Mouse (Mus musculus): ENCODE results near the gene Kctd2. TPM values are rescaled to one million over a fixed set of nuclear protein-coding genes. Genes with fewer than 3 reads are reported as not detected.

Kctd2 gene
- total RNA-seq, 1 experiment = 14.0 TPM

DNA sequence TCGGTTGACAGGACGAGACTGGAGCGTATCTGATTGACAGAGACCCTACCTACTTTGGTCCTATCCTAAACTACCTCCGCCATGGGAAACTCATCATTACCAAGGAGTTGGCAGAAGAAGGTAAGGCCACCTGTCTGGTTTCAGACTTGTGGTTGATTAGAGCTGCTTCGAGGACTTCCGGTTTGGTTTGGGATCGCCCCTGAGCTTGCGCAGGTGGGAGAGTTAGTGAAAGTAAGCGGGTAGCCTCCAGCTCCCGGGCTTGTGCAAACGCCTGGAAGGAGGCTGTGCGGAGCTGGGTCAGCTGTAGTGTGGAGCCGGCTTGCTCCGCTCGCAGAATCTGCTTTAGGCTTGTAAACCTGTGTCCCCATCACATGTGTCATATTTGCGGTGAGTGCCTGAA, 2.0 kb downstream of the Kctd2 start:
- H3K36me3 ChIP-seq (ENCODE audit: control insufficient read depth, insufficient read depth, low read length, poor library complexity, severe bottlenecking) = peaks cover 3% of the 10 kb centered on the region; the same call in 1 of the 2 replicates
- peak overlapping the region in 1 of 2 experiments; percentile 10; a peak in 1 of 4 replicates for H3K4me3 ChIP-seq (ENCODE audit: insufficient read depth in 1 of 2, low read depth in 1 of 2, low read length in 2 of 2, poor library complexity in 1 of 2, severe bottlenecking in 1 of 2)
- no peak for TF ChIP-seq CHD2 (IDR thresholded peaks at IDR 0.05; ENCODE audit: low read depth, low read length)
- no peak for TF ChIP-seq ZC3H11A (IDR thresholded peaks at IDR 0.05; ENCODE audit: borderline replicate concordance, low read depth, low read length)
- no peak for TF ChIP-seq ZNF384 (IDR thresholded peaks at IDR 0.05; ENCODE audit: low read depth, low read length)
- no peak for TF ChIP-seq HCFC1 (IDR thresholded peaks at IDR 0.05; ENCODE audit: borderline replicate concordance, insufficient read depth, low read length)
- no peak for TF ChIP-seq MAFK (IDR thresholded peaks at IDR 0.05; ENCODE audit: insufficient read depth, low read depth, low read length)
- no peak overlapping the region; the same call in 1 of the 2 replicates for H3K9ac ChIP-seq (ENCODE audit: insufficient read depth, low read depth, low read length, poor library complexity, severe bottlenecking)
- H3K9me3 ChIP-seq (ENCODE audit: control insufficient read depth, insufficient read depth, low read depth, low read length) = no peaks in the 10 kb centered on the region
- DNase-seq (ENCODE audit: low read depth, low spot score) = no peak
- no peak overlapping the region for H3K27ac ChIP-seq (ENCODE audit: insufficient read depth, low read depth, low read length, poor library complexity, severe bottlenecking)
- H3K4me1 ChIP-seq (ENCODE audit: control insufficient read depth in 2 of 2, insufficient read depth in 2 of 2, low read length in 2 of 2, poor library complexity in 1 of 2) = peaks cover 1 to 4% of the 10 kb centered on the region in 2 experiments; a peak in 2 of 4 replicates
- in situ Hi-C loops (cut with MboI; ENCODE audit: low sequenced_read_pairs in 2 of 2, unreplicated experiment in 2 of 2) = no loop called here

GRCm38 (mm10) chr11:115423091-115423490, 3.2 kb downstream of the Kctd2 start:
- Histone ChIP-seq H3K4me1 (ENCODE audit: control insufficient read depth in 2 of 2, insufficient read depth in 2 of 2, low read length in 2 of 2, poor library complexity in 1 of 2) (peaks cover 2 to 8% of the 10 kb centered on the region in 2 experiments; a peak in 3 of 4 replicates), H3K36me3 (ENCODE audit: control insufficient read depth, insufficient read depth, low read length, poor library complexity, severe bottlenecking) (no peaks in the 10 kb centered on the region)
- in situ Hi-C loops (cut with MboI; ENCODE audit: low sequenced_read_pairs in 2 of 2, unreplicated experiment in 2 of 2) = no loop called here

DNA sequence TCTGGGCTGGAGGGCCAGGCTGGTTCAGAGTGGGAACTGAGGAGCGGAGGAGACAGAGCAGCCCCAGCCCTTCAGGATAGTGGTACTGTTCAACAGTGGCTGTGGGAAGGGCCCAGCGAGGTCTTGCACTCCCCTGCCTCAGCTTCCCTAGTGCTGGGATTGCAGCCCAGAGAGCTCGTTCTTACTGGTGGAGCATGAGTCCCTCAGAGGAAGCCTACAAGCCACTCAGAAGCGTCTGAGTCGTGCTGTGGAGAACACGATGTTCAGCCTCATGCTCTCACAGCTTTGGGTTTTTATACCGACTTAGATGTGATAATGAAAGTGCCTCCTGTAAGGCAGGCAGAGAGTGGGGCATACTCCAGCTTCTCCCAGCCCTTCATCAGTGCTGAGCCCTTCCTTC, 4.7 kb downstream of the Kctd2 start:
- Histone ChIP-seq H3K9ac (ENCODE audit: insufficient read depth, low read depth, low read length, poor library complexity, severe bottlenecking) (no peak overlapping the region), H3K27ac (ENCODE audit: insufficient read depth, low read depth, low read length, poor library complexity, severe bottlenecking) (no peak overlapping the region), H3K4me3 (ENCODE audit: insufficient read depth in 1 of 2, low read depth in 1 of 2, low read length in 2 of 2, poor library complexity in 1 of 2, severe bottlenecking in 1 of 2) (no peak overlapping the region), H3K36me3 (ENCODE audit: control insufficient read depth, insufficient read depth, low read length, poor library complexity, severe bottlenecking) (peaks cover 9% of the 10 kb centered on the region; the same call in 1 of the 2 replicates), H3K9me3 (ENCODE audit: control insufficient read depth, insufficient read depth, low read depth, low read length) (no peaks in the 10 kb centered on the region), H3K4me1 (ENCODE audit: control insufficient read depth in 2 of 2, insufficient read depth in 2 of 2, low read length in 2 of 2, poor library complexity in 1 of 2) (peaks cover 4 to 7% of the 10 kb centered on the region in 2 experiments; a peak in 2 of 4 replicates)
- DNase-seq (ENCODE audit: low read depth, low spot score) = no peak
- in situ Hi-C loops (cut with MboI; ENCODE audit: low sequenced_read_pairs in 2 of 2, unreplicated experiment in 2 of 2) = no loop called here
- no peak for TF ChIP-seq CHD2 (IDR thresholded peaks at IDR 0.05; ENCODE audit: low read depth, low read length)
- no peak for TF ChIP-seq ZC3H11A (IDR thresholded peaks at IDR 0.05; ENCODE audit: borderline replicate concordance, low read depth, low read length)
- no peak for TF ChIP-seq MAFK (IDR thresholded peaks at IDR 0.05; ENCODE audit: insufficient read depth, low read depth, low read length)
- TF ChIP-seq ZNF384 (IDR thresholded peaks at IDR 0.05; ENCODE audit: low read depth, low read length) = no peak
- no peak for TF ChIP-seq HCFC1 (IDR thresholded peaks at IDR 0.05; ENCODE audit: borderline replicate concordance, insufficient read depth, low read length)

More at GRCm38 (mm10) chr11:115423091-115423490, 3.2 kb downstream of the Kctd2 start:
- H3K27ac ChIP-seq (ENCODE audit: insufficient read depth, low read depth, low read length, poor library complexity, severe bottlenecking) = no peak overlapping the region
- no peak overlapping the region for H3K9ac ChIP-seq (ENCODE audit: insufficient read depth, low read depth, low read length, poor library complexity, severe bottlenecking)
- no peak for DNase-seq (ENCODE audit: low read depth, low spot score)
- H3K9me3 ChIP-seq (ENCODE audit: control insufficient read depth, insufficient read depth, low read depth, low read length) = no peaks in the 10 kb centered on the region
- TF ChIP-seq ZNF384 (IDR thresholded peaks at IDR 0.05; ENCODE audit: low read depth, low read length) (no peak), MAFK (IDR thresholded peaks at IDR 0.05; ENCODE audit: insufficient read depth, low read depth, low read length) (no peak), HCFC1 (IDR thresholded peaks at IDR 0.05; ENCODE audit: borderline replicate concordance, insufficient read depth, low read length) (no peak), ZC3H11A (IDR thresholded peaks at IDR 0.05; ENCODE audit: borderline replicate concordance, low read depth, low read length) (no peak), CHD2 (IDR thresholded peaks at IDR 0.05; ENCODE audit: low read depth, low read length) (no peak)
- no peak overlapping the region for H3K4me3 ChIP-seq (ENCODE audit: insufficient read depth in 1 of 2, low read depth in 1 of 2, low read length in 2 of 2, poor library complexity in 1 of 2, severe bottlenecking in 1 of 2)

- Histone ChIP-seq H3K27ac (ENCODE audit: insufficient read depth, low read depth, low read length, poor library complexity, severe bottlenecking) (no peak overlapping the region), H3K9me3 (ENCODE audit: control insufficient read depth, insufficient read depth, low read depth, low read length) (no peaks in the 10 kb centered on the region), H3K9ac (ENCODE audit: insufficient read depth, low read depth, low read length, poor library complexity, severe bottlenecking) (no peak overlapping the region), H3K4me1 (ENCODE audit: control insufficient read depth in 2 of 2, insufficient read depth in 2 of 2, low read length in 2 of 2, poor library complexity in 1 of 2) (peaks cover 4 to 7% of the 10 kb centered on the region in 2 experiments; a peak in 2 of 4 replicates), H3K36me3 (ENCODE audit: control insufficient read depth, insufficient read depth, low read length, poor library complexity, severe bottlenecking) (peaks cover 16% of the 10 kb centered on the region; the same call in 1 of the 2 replicates), H3K4me3 (ENCODE audit: insufficient read depth in 1 of 2, low read depth in 1 of 2, low read length in 2 of 2, poor library complexity in 1 of 2, severe bottlenecking in 1 of 2) (no peak overlapping the region)
- in situ Hi-C loops (cut with MboI; ENCODE audit: low sequenced_read_pairs in 2 of 2, unreplicated experiment in 2 of 2) = no loop called here
- DNase-seq (ENCODE audit: low read depth, low spot score) = no peak
- no peak for TF ChIP-seq CHD2 (IDR thresholded peaks at IDR 0.05; ENCODE audit: low read depth, low read length)
- no peak for TF ChIP-seq MAFK (IDR thresholded peaks at IDR 0.05; ENCODE audit: insufficient read depth, low read depth, low read length)
- no peak for TF ChIP-seq ZNF384 (IDR thresholded peaks at IDR 0.05; ENCODE audit: low read depth, low read length)
- TF ChIP-seq HCFC1 (IDR thresholded peaks at IDR 0.05; ENCODE audit: borderline replicate concordance, insufficient read depth, low read length) = no peak
- no peak for TF ChIP-seq ZC3H11A (IDR thresholded peaks at IDR 0.05; ENCODE audit: borderline replicate concordance, low read depth, low read length)
Measured at GRCm38 (mm10) chr11:115425671-115426070, 5.7 kb downstream of the Kctd2 start.

All from ES-E14 (cell line).